Mouse (Mus musculus): ENCODE results near the gene Aif1l. TPM values are rescaled to one million over a fixed set of nuclear protein-coding genes. Genes with fewer than 3 reads are reported as not detected.

Aif1l gene
- polyA plus RNA-seq, 1 experiment from 2014 or later = 79.6 TPM

GRCm38 (mm10) chr2:31954779-31955181 lies 4.8 kb downstream of the Aif1l start:
- DNase-seq (ENCODE audit: low spot score) (peak; percentile 45), ATAC-seq (replicated peaks; ENCODE audit: low FRiP score) (no peak)
- no peaks in the 10 kb centered on the region for H3K27me3 ChIP-seq (ENCODE audit: control insufficient read depth, insufficient read depth, low read length)
- H3K4me2 ChIP-seq (ENCODE audit: low read depth, low read length, severe bottlenecking) = no peak overlapping the region
- no peak overlapping the region for H3K9ac ChIP-seq (ENCODE audit: low read length)
- H3K27ac ChIP-seq (ENCODE audit: low read depth, low read length) = no peak overlapping the region
- no peak overlapping the region for H3K4me3 ChIP-seq (ENCODE audit: low read depth, low read length)
- no peaks in the 10 kb centered on the region for H3K9me3 ChIP-seq (ENCODE audit: control insufficient read depth, low read length)
- no peaks in the 10 kb centered on the region; the same call in 1 of the 2 replicates for H3K36me3 ChIP-seq (ENCODE audit: control insufficient read depth, insufficient read depth, low read length)
- H3K4me1 ChIP-seq (replicated peaks; ENCODE audit: control insufficient read depth, insufficient read depth, low read length) = peaks cover 6% of the 10 kb centered on the region; the same call in 1 of the 2 replicates
- WGBS = 89% methylated on average over 9 of the region's 9 CpGs

- no peak for ATAC-seq (replicated peaks; ENCODE audit: low FRiP score)
- no peaks in the 10 kb centered on the region for H3K9me3 ChIP-seq (ENCODE audit: control insufficient read depth, low read length)
- no peaks in the 10 kb centered on the region; the same call in 1 of the 2 replicates for H3K36me3 ChIP-seq (ENCODE audit: control insufficient read depth, insufficient read depth, low read length)
- H3K27ac ChIP-seq (ENCODE audit: low read depth, low read length) = no peak overlapping the region
- WGBS = 87% methylated on average over 5 of the region's 5 CpGs
- no peak overlapping the region for H3K9ac ChIP-seq (ENCODE audit: low read length)
- H3K4me3 ChIP-seq (ENCODE audit: low read depth, low read length) = no peak overlapping the region
- peak; percentile 42 for DNase-seq (ENCODE audit: low spot score)
- no peak overlapping the region for H3K4me2 ChIP-seq (ENCODE audit: low read depth, low read length, severe bottlenecking)
- H3K27me3 ChIP-seq (ENCODE audit: control insufficient read depth, insufficient read depth, low read length) = no peaks in the 10 kb centered on the region
- H3K4me1 ChIP-seq (replicated peaks; ENCODE audit: control insufficient read depth, insufficient read depth, low read length) = peaks cover 6% of the 10 kb centered on the region; the same call in 1 of the 2 replicates
Measured at GRCm38 (mm10) chr2:31955686-31956085, 5.7 kb downstream of the Aif1l start.

GRCm38 (mm10) chr2:31957211-31957610 lies 7.3 kb downstream of the Aif1l start:
- Histone ChIP-seq H3K27ac (ENCODE audit: low read depth, low read length) (no peak overlapping the region), H3K36me3 (ENCODE audit: control insufficient read depth, insufficient read depth, low read length) (no peaks in the 10 kb centered on the region; the same call in 1 of the 2 replicates), H3K4me1 (replicated peaks; ENCODE audit: control insufficient read depth, insufficient read depth, low read length) (peaks cover 1% of the 10 kb centered on the region; the same call in 1 of the 2 replicates), H3K4me2 (ENCODE audit: low read depth, low read length, severe bottlenecking) (no peak overlapping the region), H3K9ac (ENCODE audit: low read length) (no peak overlapping the region), H3K9me3 (ENCODE audit: control insufficient read depth, low read length) (no peaks in the 10 kb centered on the region), H3K27me3 (ENCODE audit: control insufficient read depth, insufficient read depth, low read length) (no peaks in the 10 kb centered on the region), H3K4me3 (ENCODE audit: low read depth, low read length) (no peak overlapping the region)
- ATAC-seq (replicated peaks; ENCODE audit: low FRiP score) (no peak), DNase-seq (ENCODE audit: low spot score) (no peak)
- 91% methylated on average over 10 of the region's 10 CpGs for WGBS

- Histone ChIP-seq H3K27me3 (ENCODE audit: control insufficient read depth, insufficient read depth, low read length) (no peaks in the 10 kb centered on the region), H3K9me3 (ENCODE audit: control insufficient read depth, low read length) (no peaks in the 10 kb centered on the region), H3K4me1 (replicated peaks; ENCODE audit: control insufficient read depth, insufficient read depth, low read length) (peaks cover 1% of the 10 kb centered on the region; the same call in 1 of the 2 replicates), H3K9ac (ENCODE audit: low read length) (no peak overlapping the region), H3K27ac (ENCODE audit: low read depth, low read length) (no peak overlapping the region), H3K4me2 (ENCODE audit: low read depth, low read length, severe bottlenecking) (no peak overlapping the region), H3K36me3 (ENCODE audit: control insufficient read depth, insufficient read depth, low read length) (no peaks in the 10 kb centered on the region), H3K4me3 (ENCODE audit: low read depth, low read length) (no peak overlapping the region)
- ATAC-seq (replicated peaks; ENCODE audit: low FRiP score) = no peak
- DNase-seq (ENCODE audit: low spot score) = no peak
- 92% methylated on average over 8 of the region's 8 CpGs for WGBS
Measured at GRCm38 (mm10) chr2:31960986-31961385, 11.0 kb downstream of the Aif1l start.

- DNase-seq (ENCODE audit: low spot score) (no peak), ATAC-seq (replicated peaks; ENCODE audit: low FRiP score) (0 out of 2 replicates have a peak, but pooled peaks have one; percentile 24)
- H3K27ac ChIP-seq (ENCODE audit: low read depth, low read length) = peak overlapping the region; percentile 57
- H3K9me3 ChIP-seq (ENCODE audit: control insufficient read depth, low read length) = no peaks in the 10 kb centered on the region
- H3K36me3 ChIP-seq (ENCODE audit: control insufficient read depth, insufficient read depth, low read length) = no peaks in the 10 kb centered on the region
- no peak overlapping the region for H3K4me3 ChIP-seq (ENCODE audit: low read depth, low read length)
- WGBS = 55% methylated on average over 4 of the region's 4 CpGs
- H3K4me2 ChIP-seq (ENCODE audit: low read depth, low read length, severe bottlenecking) = 0 out of 2 replicates have a peak overlapping the region, but pooled peaks have one; percentile 11
- no peaks in the 10 kb centered on the region for H3K27me3 ChIP-seq (ENCODE audit: control insufficient read depth, insufficient read depth, low read length)
- H3K9ac ChIP-seq (ENCODE audit: low read length) = peak overlapping the region; percentile 27; the same call in 1 of the 2 replicates
- H3K4me1 ChIP-seq (replicated peaks; ENCODE audit: control insufficient read depth, insufficient read depth, low read length) = peaks cover 1% of the 10 kb centered on the region; the same call in 1 of the 2 replicates
Measured at GRCm38 (mm10) chr2:31961791-31962222, 11.9 kb downstream of the Aif1l start.

- no peaks in the 10 kb centered on the region for H3K9me3 ChIP-seq (ENCODE audit: control insufficient read depth, low read length)
- ATAC-seq (replicated peaks; ENCODE audit: low FRiP score) = peak; percentile 90
- H3K27ac ChIP-seq (ENCODE audit: low read depth, low read length) = peak overlapping the region; percentile 57
- no peak overlapping the region for H3K4me3 ChIP-seq (ENCODE audit: low read depth, low read length)
- H3K4me1 ChIP-seq (replicated peaks; ENCODE audit: control insufficient read depth, insufficient read depth, low read length) = peaks cover 1% of the 10 kb centered on the region; the same call in 1 of the 2 replicates
- DNase-seq (ENCODE audit: low spot score) = peak; percentile 69
- H3K4me2 ChIP-seq (ENCODE audit: low read depth, low read length, severe bottlenecking) = 0 out of 2 replicates have a peak overlapping the region, but pooled peaks have one; percentile 15
- H3K27me3 ChIP-seq (ENCODE audit: control insufficient read depth, insufficient read depth, low read length) = no peaks in the 10 kb centered on the region
- H3K36me3 ChIP-seq (ENCODE audit: control insufficient read depth, insufficient read depth, low read length) = no peaks in the 10 kb centered on the region
- peak overlapping the region; percentile 27 for H3K9ac ChIP-seq (ENCODE audit: low read length)
- 46% methylated on average over 8 of the region's 8 CpGs for WGBS
Measured at GRCm38 (mm10) chr2:31962501-31963224, 12.7 kb downstream of the Aif1l start.

- Histone ChIP-seq H3K9me3 (ENCODE audit: control insufficient read depth, low read length) (no peaks in the 10 kb centered on the region), H3K4me1 (replicated peaks; ENCODE audit: control insufficient read depth, insufficient read depth, low read length) (peaks cover 1% of the 10 kb centered on the region; the same call in 1 of the 2 replicates), H3K4me2 (ENCODE audit: low read depth, low read length, severe bottlenecking) (no peak overlapping the region), H3K4me3 (ENCODE audit: low read depth, low read length) (no peak overlapping the region), H3K9ac (ENCODE audit: low read length) (no peak overlapping the region), H3K27me3 (ENCODE audit: control insufficient read depth, insufficient read depth, low read length) (no peaks in the 10 kb centered on the region), H3K36me3 (ENCODE audit: control insufficient read depth, insufficient read depth, low read length) (no peaks in the 10 kb centered on the region; the same call in 1 of the 2 replicates), H3K27ac (ENCODE audit: low read depth, low read length) (peak overlapping the region; percentile 57)
- no peak for DNase-seq (ENCODE audit: low spot score)
- 80% methylated on average over 7 of the region's 7 CpGs for WGBS
- no peak for ATAC-seq (replicated peaks; ENCODE audit: low FRiP score)
Measured at GRCm38 (mm10) chr2:31963491-31963890, 13.6 kb downstream of the Aif1l start.

GRCm38 (mm10) chr2:31964191-31964590 lies 14.3 kb downstream of the Aif1l start:
- H3K9ac ChIP-seq (ENCODE audit: low read length) = no peak overlapping the region
- WGBS = 96% methylated on average over 3 of the region's 3 CpGs
- H3K4me2 ChIP-seq (ENCODE audit: low read depth, low read length, severe bottlenecking) = no peak overlapping the region
- no peaks in the 10 kb centered on the region; the same call in 1 of the 2 replicates for H3K36me3 ChIP-seq (ENCODE audit: control insufficient read depth, insufficient read depth, low read length)
- H3K27me3 ChIP-seq (ENCODE audit: control insufficient read depth, insufficient read depth, low read length) = no peaks in the 10 kb centered on the region
- no peak overlapping the region for H3K4me3 ChIP-seq (ENCODE audit: low read depth, low read length)
- no peak for ATAC-seq (replicated peaks; ENCODE audit: low FRiP score)
- H3K27ac ChIP-seq (ENCODE audit: low read depth, low read length) = no peak overlapping the region
- no peak for DNase-seq (ENCODE audit: low spot score)
- H3K9me3 ChIP-seq (ENCODE audit: control insufficient read depth, low read length) = no peaks in the 10 kb centered on the region
- peaks cover 1% of the 10 kb centered on the region; the same call in 1 of the 2 replicates for H3K4me1 ChIP-seq (replicated peaks; ENCODE audit: control insufficient read depth, insufficient read depth, low read length)

Measured in forebrain, embryonic 11.5 days (tissue).